Mouse (Mus musculus) stomach, embryonic 16.5 days (tissue): ENCODE measurements around the gene Ola1. TPM values are rescaled to one million over a fixed set of nuclear protein-coding genes. Genes with fewer than 3 reads are reported as not detected.

Experiments used
- ATAC-seq: fragments of 200-750 bp; cut with Nextera tagmentation; 2 replicates; pipeline ENCODE4 v1.8.0; 2017; ENCODE audit warnings: moderate number of reproducible peaks, moderate TSS enrichment; ENCODE audit not compliant: insufficient read depth, low FRiP score
- H3K27ac ChIP-seq: fragments of 300-500 bp; sonication (generic); 2 replicates; pipeline ENCODE4 v1.5.1; 2014; ENCODE audit warnings: low read length
- H3K27me3 ChIP-seq: fragments of 300-500 bp; sonication (generic); 2 replicates; pipeline ENCODE4 v1.6.1; 2014; ENCODE audit warnings: low read length, control low read depth, mixed read lengths; ENCODE audit not compliant: control insufficient read depth, insufficient read depth
- H3K36me3 ChIP-seq: fragments of 300-500 bp; sonication (generic); 2 replicates; pipeline ENCODE4 v1.6.1; 2014; ENCODE audit warnings: low read length; ENCODE audit not compliant: control insufficient read depth, insufficient read depth
- H3K4me1 ChIP-seq: fragments of 300-500 bp; sonication (generic); 2 replicates; pipeline ENCODE4 v1.6.1; 2014; ENCODE audit warnings: low read length, control low read depth, mixed read lengths; ENCODE audit not compliant: control insufficient read depth, insufficient read depth
- H3K4me2 ChIP-seq: fragments of 300-500 bp; sonication (generic); 2 replicates; pipeline ENCODE4 v1.6.1; 2014; ENCODE audit warnings: low read depth, low read length, mixed read lengths
- H3K4me3 ChIP-seq: fragments of 300-500 bp; sonication (generic); replicated peaks from 2 replicates; pipeline ENCODE4 v1.5.1; 2014; ENCODE audit warnings: mild to moderate bottlenecking, low read length
- H3K9ac ChIP-seq: fragments of 300-500 bp; sonication (generic); 2 replicates; pipeline ENCODE4 v1.6.1; 2014; ENCODE audit warnings: low read length
- H3K9me3 ChIP-seq: fragments of 300-500 bp; sonication (generic); replicated peaks from 2 replicates; pipeline ENCODE4 v1.6.1; 2016; ENCODE audit warnings: low read length, control low read depth; ENCODE audit not compliant: control insufficient read depth
- WGBS: fragments of 180-500 bp; shearing (Covaris S2); extraction: QIAGEN DNeasy Blood & Tissue Kit; methylation state at CpG from one replicate; pipeline ENCODE4 v1.1.7; 2014; 5-methylcytosine and 5-hydroxymethylcytosine counted together
- polyA plus RNA-seq: library from polyadenylated mRNA; unstranded; fragments of >200 nt; fragmentation: Nextera tagmentation; extraction: Ambion mirVana; gene quantifications from 2 replicates; pipeline ENCODE4 v1.2.1, GENCODE M21; 2015

The Ola1 gene
- polyA plus RNA-seq, 1 experiment from 2014 or later, result 80.8 TPM

GRCm38 (mm10) chr2:73082476-73082875 is 136.2 kb downstream of the Ola1 start:
- no peak overlapping the region for H3K4me2 ChIP-seq
- no peak overlapping the region for H3K9ac ChIP-seq
- H3K4me3 ChIP-seq, result no peak overlapping the region
- H3K4me1 ChIP-seq, result peaks cover 12% of the 10 kb centered on the region
- ATAC-seq, result no peak
- 79% methylated on average over 10 of the region's 10 CpGs for WGBS
- H3K36me3 ChIP-seq, result no peaks in the 10 kb centered on the region
- H3K27me3 ChIP-seq, result no peaks in the 10 kb centered on the region
- H3K27ac ChIP-seq, result no peak overlapping the region
- H3K9me3 ChIP-seq, result no peaks in the 10 kb centered on the region

GRCm38 (mm10) chr2:73081861-73082260 is 136.9 kb downstream of the Ola1 start:
- Histone ChIP-seq H3K4me2 (no peak overlapping the region), H3K4me3 (no peak overlapping the region), H3K27me3 (no peaks in the 10 kb centered on the region), H3K36me3 (no peaks in the 10 kb centered on the region), H3K9me3 (no peaks in the 10 kb centered on the region), H3K27ac (no peak overlapping the region), H3K4me1 (peaks cover 11% of the 10 kb centered on the region), H3K9ac (no peak overlapping the region)
- 76% methylated on average over 2 of the region's 2 CpGs for WGBS
- ATAC-seq, result no peak

GRCm38 (mm10) chr2:73080084-73080483 is 138.6 kb downstream of the Ola1 start:
- Histone ChIP-seq H3K9me3 (0 out of 2 replicates have a peak, but pooled peaks cover 3% of the 10 kb centered on the region), H3K4me3 (no peak overlapping the region), H3K27me3 (no peaks in the 10 kb centered on the region), H3K4me2 (no peak overlapping the region), H3K36me3 (no peaks in the 10 kb centered on the region), H3K27ac (no peak overlapping the region), H3K4me1 (peaks cover 2% of the 10 kb centered on the region; the same call in 1 of the 2 replicates), H3K9ac (no peak overlapping the region)
- no peak for ATAC-seq
- WGBS, result 10% methylated on average over 2 of the region's 2 CpGs

- Histone ChIP-seq H3K4me2 (no peak overlapping the region), H3K9ac (no peak overlapping the region), H3K9me3 (0 out of 2 replicates have a peak, but pooled peaks cover 3% of the 10 kb centered on the region), H3K27ac (no peak overlapping the region), H3K4me3 (no peak overlapping the region), H3K4me1 (no peaks in the 10 kb centered on the region), H3K36me3 (no peaks in the 10 kb centered on the region), H3K27me3 (no peaks in the 10 kb centered on the region)
- ATAC-seq, result no peak
- 69% methylated on average over 15 of the region's 15 CpGs for WGBS
Observed at GRCm38 (mm10) chr2:73079311-73079710, 139.4 kb downstream of the Ola1 start.

GRCm38 (mm10) chr2:73073811-73074472 is 144.8 kb downstream of the Ola1 start:
- no peak overlapping the region for H3K4me3 ChIP-seq
- ATAC-seq, result no peak
- 86% methylated on average over 11 of the region's 11 CpGs for WGBS

GRCm38 (mm10) chr2:73071201-73071600 is 147.5 kb downstream of the Ola1 start:
- peaks cover 7% of the 10 kb centered on the region; the same call in 1 of the 2 replicates for H3K4me1 ChIP-seq
- H3K36me3 ChIP-seq, result no peaks in the 10 kb centered on the region
- no peak overlapping the region for H3K9ac ChIP-seq
- no peak for ATAC-seq
- H3K4me3 ChIP-seq, result no peak overlapping the region
- no peak overlapping the region for H3K4me2 ChIP-seq
- H3K9me3 ChIP-seq, result 0 out of 2 replicates have a peak, but pooled peaks cover under 1% of the 10 kb centered on the region
- H3K27me3 ChIP-seq, result no peaks in the 10 kb centered on the region
- WGBS, result 61% methylated on average over 2 of the region's 2 CpGs
- no peak overlapping the region for H3K27ac ChIP-seq

More at GRCm38 (mm10) chr2:73073811-73074472, 144.8 kb downstream of the Ola1 start:
- Histone ChIP-seq H3K27me3 (no peaks in the 10 kb centered on the region), H3K4me2 (no peak overlapping the region), H3K9me3 (0 out of 2 replicates have a peak, but pooled peaks cover 3% of the 10 kb centered on the region), H3K4me1 (no peaks in the 10 kb centered on the region), H3K27ac (no peak overlapping the region), H3K9ac (no peak overlapping the region), H3K36me3 (no peaks in the 10 kb centered on the region)

- Histone ChIP-seq H3K36me3 (no peaks in the 10 kb centered on the region), H3K4me3 (no peak overlapping the region), H3K4me1 (peaks cover 9% of the 10 kb centered on the region; the same call in 1 of the 2 replicates), H3K9ac (no peak overlapping the region), H3K27ac (no peak overlapping the region), H3K27me3 (no peaks in the 10 kb centered on the region), H3K4me2 (no peak overlapping the region), H3K9me3 (no peaks in the 10 kb centered on the region)
- ATAC-seq, result no peak
- 63% methylated on average over 10 of the region's 10 CpGs for WGBS
Observed at GRCm38 (mm10) chr2:73070449-73071076, 148.2 kb downstream of the Ola1 start.

GRCm38 (mm10) chr2:73069223-73069825 is 149.4 kb downstream of the Ola1 start:
- no peak overlapping the region for H3K4me3 ChIP-seq
- H3K9ac ChIP-seq, result no peak overlapping the region
- no peak overlapping the region for H3K4me2 ChIP-seq
- H3K9me3 ChIP-seq, result no peaks in the 10 kb centered on the region
- H3K4me1 ChIP-seq, result peaks cover 9% of the 10 kb centered on the region; the same call in 1 of the 2 replicates
- WGBS, result 85% methylated on average over 7 of the region's 7 CpGs
- no peak overlapping the region for H3K27ac ChIP-seq
- H3K27me3 ChIP-seq, result no peaks in the 10 kb centered on the region
- no peak for ATAC-seq
- no peaks in the 10 kb centered on the region for H3K36me3 ChIP-seq
